Mouse (Mus musculus) hindbrain, embryonic 16.5 days (tissue): ENCODE results near the gene Scai. TPM values are rescaled to one million over a fixed set of nuclear protein-coding genes. Genes with fewer than 3 reads are reported as not detected.

Experiments
- ATAC-seq: fragments of 200-750 bp; cut with Nextera tagmentation; 2 replicates; pipeline ENCODE4 v1.8.0; 2017; ENCODE audit warnings: moderate TSS enrichment, moderate library complexity
- H3K27ac ChIP-seq: fragments of 300-500 bp; sonication (generic); 2 replicates; pipeline ENCODE4 v1.5.1; 2014; ENCODE audit warnings: low read depth, mild to moderate bottlenecking, control low read depth, low read length, moderate library complexity
- H3K27me3 ChIP-seq: fragments of 300-500 bp; sonication (generic); replicated peaks from 2 replicates; pipeline ENCODE4 v1.6.1; 2014; ENCODE audit warnings: low read length; ENCODE audit not compliant: control insufficient read depth, insufficient read depth
- H3K36me3 ChIP-seq: fragments of 300-500 bp; sonication (generic); 2 replicates; pipeline ENCODE4 v1.6.1; 2014; ENCODE audit warnings: mild to moderate bottlenecking, low read length, moderate library complexity, mixed read lengths; ENCODE audit not compliant: control insufficient read depth, insufficient read depth
- H3K4me1 ChIP-seq: fragments of 300-500 bp; sonication (generic); 2 replicates; pipeline ENCODE4 v1.6.1; 2014; ENCODE audit warnings: low read depth, low read length; ENCODE audit not compliant: control insufficient read depth, insufficient read depth
- H3K4me2 ChIP-seq: fragments of 300-500 bp; sonication (generic); 2 replicates; pipeline ENCODE4 v1.6.1; 2014; ENCODE audit warnings: mild to moderate bottlenecking, low read length, control low read depth, moderate library complexity
- H3K4me3 ChIP-seq: fragments of 300-500 bp; sonication (generic); 2 replicates; pipeline ENCODE4 v1.5.1; 2014; ENCODE audit warnings: mild to moderate bottlenecking, low read length, control low read depth, moderate library complexity
- H3K9ac ChIP-seq: fragments of 300-500 bp; sonication (generic); 2 replicates; pipeline ENCODE4 v1.6.1; 2014; ENCODE audit warnings: low read depth, mild to moderate bottlenecking, control low read depth, low read length, moderate library complexity
- H3K9me3 ChIP-seq: fragments of 300-500 bp; sonication (generic); 2 replicates; pipeline ENCODE4 v1.6.1; 2014; ENCODE audit warnings: mild to moderate bottlenecking, low read length, moderate library complexity; ENCODE audit not compliant: control insufficient read depth
- WGBS: fragments of 180-500 bp; shearing (Covaris S2); extraction: QIAGEN DNeasy Blood & Tissue Kit; methylation state at CpG from one replicate; pipeline ENCODE4 v1.1.7; 2014; 5-methylcytosine and 5-hydroxymethylcytosine counted together
- polyA plus RNA-seq: library from polyadenylated mRNA; unstranded; fragments of >200 nt; fragmentation: Nextera tagmentation; extraction: Ambion mirVana; gene quantifications from 2 replicates; pipeline ENCODE4 v1.2.1, GENCODE M21; 2015

Scai gene
- polyA plus RNA-seq, 1 experiment from 2014 or later = 15.2 TPM

DNA sequence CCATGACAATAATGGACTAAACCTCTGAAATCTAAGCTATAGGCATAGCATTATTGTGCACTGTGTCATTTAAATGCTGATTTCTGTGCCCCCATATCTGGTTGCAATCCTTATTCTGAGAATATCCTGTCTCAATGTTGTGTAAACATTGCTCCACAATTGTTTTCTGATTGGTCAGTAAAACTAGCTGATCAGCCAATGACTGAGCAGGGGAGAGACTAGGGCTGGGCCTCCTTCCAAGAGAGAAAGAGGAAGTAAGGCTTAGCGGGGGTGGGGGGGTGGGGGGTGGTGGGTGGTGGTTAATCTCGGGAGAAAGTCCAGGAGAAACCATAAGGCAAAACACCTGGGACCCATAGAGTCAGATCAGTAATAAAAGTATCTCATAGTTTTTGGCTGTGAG, 42.5 kb downstream of the Scai start:
- no peak for ATAC-seq
- no peak overlapping the region for H3K9ac ChIP-seq

GRCm38 (mm10) chr2:39146469-39146868, 44.1 kb downstream of the Scai start:
- no peaks in the 10 kb centered on the region for H3K27me3 ChIP-seq
- H3K4me3 ChIP-seq = no peak overlapping the region
- H3K9ac ChIP-seq = no peak overlapping the region
- H3K4me2 ChIP-seq = no peak overlapping the region
- H3K27ac ChIP-seq = no peak overlapping the region
- no peaks in the 10 kb centered on the region for H3K4me1 ChIP-seq
- H3K9me3 ChIP-seq = no peaks in the 10 kb centered on the region
- no peak for ATAC-seq
- H3K36me3 ChIP-seq = no peaks in the 10 kb centered on the region
- WGBS = 100% methylated on average over 1 of the region's 1 CpGs

More for the DNA sequence above, 42.5 kb downstream of the Scai start:
- no peaks in the 10 kb centered on the region for H3K27me3 ChIP-seq
- H3K4me3 ChIP-seq = no peak overlapping the region
- H3K27ac ChIP-seq = no peak overlapping the region
- H3K4me1 ChIP-seq = no peaks in the 10 kb centered on the region
- no peaks in the 10 kb centered on the region for H3K36me3 ChIP-seq
- 76% methylated on average over 2 of the region's 2 CpGs for WGBS
- H3K4me2 ChIP-seq = no peak overlapping the region
- no peaks in the 10 kb centered on the region for H3K9me3 ChIP-seq

GRCm38 (mm10) chr2:39142357-39142948, 48.1 kb downstream of the Scai start:
- WGBS = 66% methylated on average over 3 of the region's 3 CpGs
- Histone ChIP-seq H3K27me3 (no peaks in the 10 kb centered on the region), H3K4me3 (no peak overlapping the region), H3K27ac (no peak overlapping the region), H3K9me3 (no peaks in the 10 kb centered on the region), H3K4me2 (no peak overlapping the region), H3K4me1 (no peaks in the 10 kb centered on the region), H3K9ac (no peak overlapping the region), H3K36me3 (no peaks in the 10 kb centered on the region)
- no peak for ATAC-seq

GRCm38 (mm10) chr2:39140586-39141455, 49.7 kb downstream of the Scai start:
- no peaks in the 10 kb centered on the region for H3K36me3 ChIP-seq
- H3K27me3 ChIP-seq = no peaks in the 10 kb centered on the region
- no peak for ATAC-seq
- no peaks in the 10 kb centered on the region for H3K4me1 ChIP-seq
- no peaks in the 10 kb centered on the region for H3K9me3 ChIP-seq
- no peak overlapping the region for H3K4me2 ChIP-seq
- WGBS = 86% methylated on average over 7 of the region's 7 CpGs
- H3K27ac ChIP-seq = no peak overlapping the region
- H3K4me3 ChIP-seq = no peak overlapping the region
- H3K9ac ChIP-seq = no peak overlapping the region

DNA sequence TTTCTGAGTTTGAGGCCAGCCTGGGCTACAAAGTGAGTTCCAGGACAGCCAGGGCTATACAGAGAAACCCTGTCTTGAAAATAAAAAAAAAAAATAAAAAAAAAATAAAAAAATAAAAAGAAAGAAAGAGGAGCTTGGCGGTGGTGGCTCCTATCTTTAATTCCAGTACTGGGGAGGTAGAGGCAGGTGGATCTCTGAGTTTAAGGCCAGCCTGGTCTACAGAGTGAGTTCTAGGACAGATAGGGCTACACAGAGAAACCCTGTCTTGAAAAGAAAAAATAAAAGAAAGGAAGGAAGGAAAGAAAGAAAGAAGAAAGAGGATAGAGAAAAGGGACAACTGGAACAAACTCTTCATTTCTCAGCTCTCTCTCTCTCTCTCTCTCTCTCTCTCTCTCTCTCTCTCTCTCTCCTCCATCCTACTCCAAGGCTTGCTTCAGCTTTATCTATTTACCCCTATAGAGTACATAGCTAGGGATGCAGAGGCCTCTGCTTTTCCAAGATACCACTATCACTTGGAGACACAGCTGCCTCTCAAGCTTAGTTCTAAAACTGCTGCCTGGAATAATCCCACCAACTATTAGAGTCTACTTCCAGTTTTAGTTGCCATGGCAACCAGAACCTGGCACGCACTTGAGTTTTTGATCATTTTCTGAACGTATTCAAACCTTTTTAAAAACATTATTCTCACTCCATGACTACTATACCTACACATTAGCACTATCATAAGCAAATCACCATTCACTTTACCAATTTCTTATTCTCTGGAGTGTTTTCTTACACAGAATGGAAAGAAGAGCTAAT, 60.8 kb downstream of the Scai start:
- 51% methylated on average over 3 of the region's 3 CpGs for WGBS

GRCm38 (mm10) chr2:39124167-39124566, 66.4 kb downstream of the Scai start:
- Histone ChIP-seq H3K27ac (no peak overlapping the region), H3K27me3 (no peaks in the 10 kb centered on the region), H3K4me3 (no peak overlapping the region), H3K4me1 (no peaks in the 10 kb centered on the region), H3K36me3 (peaks cover 14% of the 10 kb centered on the region), H3K4me2 (no peak overlapping the region), H3K9ac (no peak overlapping the region), H3K9me3 (no peaks in the 10 kb centered on the region)
- ATAC-seq = no peak
- WGBS = 87% methylated on average over 5 of the region's 5 CpGs

More for the DNA sequence above, 60.8 kb downstream of the Scai start:
- peak; percentile 65; the same call in 1 of the 2 replicates for ATAC-seq
- Histone ChIP-seq H3K36me3 (no peaks in the 10 kb centered on the region; the same call in 1 of the 2 replicates), H3K9ac (no peak overlapping the region), H3K27ac (no peak overlapping the region), H3K4me2 (no peak overlapping the region), H3K9me3 (no peaks in the 10 kb centered on the region), H3K4me1 (no peaks in the 10 kb centered on the region), H3K4me3 (no peak overlapping the region), H3K27me3 (no peaks in the 10 kb centered on the region)

DNA sequence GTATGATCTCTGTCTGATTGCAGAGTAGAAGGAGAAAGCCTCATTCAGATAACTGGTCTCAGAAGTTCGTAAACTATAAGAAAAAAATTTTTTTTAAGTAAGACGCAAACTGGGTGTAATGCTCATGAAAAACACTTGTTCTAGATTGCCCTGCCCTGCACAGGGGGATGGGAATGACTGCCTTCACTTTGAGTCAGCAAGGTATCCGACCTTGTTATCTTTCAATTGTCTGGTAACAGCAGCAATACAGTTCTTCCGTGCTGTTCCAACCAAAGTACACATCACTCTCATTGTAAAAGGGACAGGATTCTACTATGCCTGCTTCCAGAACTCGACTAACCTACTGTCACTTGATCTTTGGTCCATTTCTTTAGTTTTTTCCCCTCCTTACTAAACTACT, 69.4 kb downstream of the Scai start:
- WGBS = 92% methylated on average over 5 of the region's 5 CpGs
- H3K4me3 ChIP-seq = no peak overlapping the region
- no peak overlapping the region for H3K4me2 ChIP-seq
- H3K9ac ChIP-seq = no peak overlapping the region
- no peak overlapping the region for H3K27ac ChIP-seq
- peaks cover 18% of the 10 kb centered on the region for H3K36me3 ChIP-seq
- no peak for ATAC-seq
- H3K4me1 ChIP-seq = no peaks in the 10 kb centered on the region
- H3K27me3 ChIP-seq = no peaks in the 10 kb centered on the region
- no peaks in the 10 kb centered on the region for H3K9me3 ChIP-seq

GRCm38 (mm10) chr2:39116583-39116982, 74.0 kb downstream of the Scai start:
- Histone ChIP-seq H3K27ac (no peak overlapping the region), H3K4me1 (no peaks in the 10 kb centered on the region), H3K4me2 (no peak overlapping the region), H3K27me3 (no peaks in the 10 kb centered on the region), H3K9ac (no peak overlapping the region), H3K4me3 (no peak overlapping the region), H3K36me3 (peaks cover 18% of the 10 kb centered on the region), H3K9me3 (no peaks in the 10 kb centered on the region)
- WGBS = 89% methylated on average over 2 of the region's 2 CpGs
- ATAC-seq = no peak

DNA sequence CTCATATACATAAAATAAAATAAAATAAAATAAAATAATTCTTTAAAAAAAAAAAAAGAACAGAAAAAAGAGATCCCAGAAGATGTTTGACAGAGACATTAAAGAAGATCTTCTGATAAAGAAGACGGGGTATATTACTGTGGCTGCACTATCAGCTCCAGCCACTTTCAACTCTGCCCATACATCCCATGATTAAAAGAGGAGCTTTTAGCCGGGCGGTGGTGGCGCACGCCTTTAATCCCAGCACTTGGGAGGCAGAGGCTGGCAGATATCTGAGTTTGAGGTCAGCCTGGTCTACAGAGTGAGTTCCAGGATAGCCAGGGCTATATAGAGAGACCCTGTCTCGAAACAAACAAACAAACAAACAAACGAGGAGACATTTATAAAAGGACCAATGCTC, 76.4 kb downstream of the Scai start:
- Histone ChIP-seq H3K27me3 (no peaks in the 10 kb centered on the region), H3K27ac (no peak overlapping the region), H3K9ac (no peak overlapping the region), H3K4me2 (no peak overlapping the region), H3K4me3 (no peak overlapping the region), H3K4me1 (no peaks in the 10 kb centered on the region), H3K9me3 (no peaks in the 10 kb centered on the region), H3K36me3 (peaks cover 4% of the 10 kb centered on the region)
- no peak for ATAC-seq
- WGBS = 96% methylated on average over 7 of the region's 7 CpGs
